Mouse (Mus musculus): ENCODE results near the gene Msi2. TPM values are rescaled to one million over a fixed set of nuclear protein-coding genes. Genes with fewer than 3 reads are reported as not detected.

Gene Msi2
- polyA plus RNA-seq, 1 experiment from 2014 or later = 13.1 TPM

- Histone ChIP-seq H3K9me3 (no peaks in the 10 kb centered on the region), H3K4me1 (peaks cover 56% of the 10 kb centered on the region), H3K4me2 (no peak overlapping the region), H3K9ac (no peak overlapping the region), H3K36me3 (no peaks in the 10 kb centered on the region), H3K4me3 (no peak overlapping the region), H3K27ac (peak overlapping the region; percentile 73), H3K27me3 (no peaks in the 10 kb centered on the region)
- ATAC-seq (ENCODE audit: insufficient number of reproducible peaks, low FRiP score, low TSS enrichment, low read depth) = 0 out of 2 replicates have a peak, but pooled peaks have one; percentile 41
- 5% methylated on average over 8 of the region's 8 CpGs for WGBS
Observed at GRCm38 (mm10) chr11:88594010-88594409, 124.3 kb downstream of the Msi2 start.

GRCm38 (mm10) chr11:88592099-88592498 lies 126.2 kb downstream of the Msi2 start:
- Histone ChIP-seq H3K9me3 (no peaks in the 10 kb centered on the region), H3K9ac (no peak overlapping the region), H3K36me3 (no peaks in the 10 kb centered on the region), H3K27me3 (no peaks in the 10 kb centered on the region), H3K4me2 (no peak overlapping the region), H3K4me3 (no peak overlapping the region), H3K27ac (no peak overlapping the region), H3K4me1 (peaks cover 63% of the 10 kb centered on the region)
- 91% methylated on average over 8 of the region's 8 CpGs for WGBS
- ATAC-seq (ENCODE audit: insufficient number of reproducible peaks, low FRiP score, low TSS enrichment, low read depth) = no peak

DNA sequence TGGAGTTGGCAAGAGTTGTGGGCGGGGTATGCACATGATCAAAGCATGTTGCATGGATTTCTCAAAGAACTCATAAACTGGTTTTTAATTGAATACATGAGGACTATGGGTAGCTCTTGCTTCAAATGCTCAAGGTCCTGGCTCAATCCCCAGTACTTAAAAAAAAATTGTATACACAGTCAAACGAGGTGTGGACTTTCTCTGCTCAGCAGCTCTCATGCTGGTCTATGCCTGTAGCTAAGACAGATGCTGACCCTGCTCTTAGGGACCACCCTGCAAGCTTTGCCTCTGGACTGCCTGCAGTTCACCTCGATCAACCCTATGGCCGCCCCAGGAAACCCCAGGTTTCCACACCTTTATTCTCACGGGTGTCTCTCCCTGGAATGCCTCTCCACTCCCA lies 127.7 kb downstream of the Msi2 start:
- Histone ChIP-seq H3K4me2 (no peak overlapping the region), H3K4me3 (no peak overlapping the region), H3K4me1 (peaks cover 69% of the 10 kb centered on the region), H3K9me3 (no peaks in the 10 kb centered on the region), H3K27me3 (no peaks in the 10 kb centered on the region), H3K36me3 (no peaks in the 10 kb centered on the region), H3K9ac (no peak overlapping the region), H3K27ac (no peak overlapping the region; the same call in 1 of the 2 replicates)
- WGBS = 56% methylated on average over 5 of the region's 5 CpGs
- no peak for ATAC-seq (ENCODE audit: insufficient number of reproducible peaks, low FRiP score, low TSS enrichment, low read depth)

GRCm38 (mm10) chr11:88589641-88590040 lies 128.7 kb downstream of the Msi2 start:
- no peaks in the 10 kb centered on the region for H3K27me3 ChIP-seq
- H3K4me1 ChIP-seq = peaks cover 68% of the 10 kb centered on the region
- H3K4me2 ChIP-seq = no peak overlapping the region
- no peaks in the 10 kb centered on the region for H3K36me3 ChIP-seq
- H3K4me3 ChIP-seq = no peak overlapping the region
- no peak for ATAC-seq (ENCODE audit: insufficient number of reproducible peaks, low FRiP score, low TSS enrichment, low read depth)
- H3K9me3 ChIP-seq = no peaks in the 10 kb centered on the region
- H3K9ac ChIP-seq = no peak overlapping the region
- H3K27ac ChIP-seq = peak overlapping the region; percentile 17; the same call in 1 of the 2 replicates
- 72% methylated on average over 6 of the region's 6 CpGs for WGBS

DNA sequence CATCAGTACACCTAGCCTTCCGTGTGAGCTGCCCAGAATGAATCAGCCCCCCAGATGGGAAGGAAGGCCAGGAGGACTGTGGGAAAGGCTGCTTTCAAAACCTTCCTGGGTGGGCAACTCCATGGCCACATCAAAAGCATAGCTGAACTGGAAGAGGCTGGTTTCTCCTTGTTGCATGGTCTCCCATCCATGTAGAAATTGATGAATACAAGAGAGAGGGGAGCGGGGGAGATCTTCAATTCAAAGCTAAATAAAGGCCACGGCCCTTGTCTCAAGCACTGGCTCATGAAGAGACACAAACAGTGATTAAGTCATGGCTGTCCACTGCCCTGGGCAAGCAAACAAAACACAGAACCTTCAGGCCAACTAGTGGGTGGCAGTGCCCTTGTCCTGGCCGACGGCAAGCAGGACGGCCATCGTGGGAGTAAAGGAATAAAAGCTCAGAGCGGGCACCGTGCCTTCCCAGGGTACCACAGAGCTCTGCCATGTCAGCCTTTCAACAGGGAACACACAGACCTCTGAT lies 129.6 kb downstream of the Msi2 start:
- Histone ChIP-seq H3K27me3 (no peaks in the 10 kb centered on the region), H3K9ac (no peak overlapping the region), H3K4me3 (no peak overlapping the region), H3K4me2 (no peak overlapping the region), H3K27ac (peak overlapping the region; percentile 17; the same call in 1 of the 2 replicates), H3K9me3 (no peaks in the 10 kb centered on the region), H3K4me1 (peaks cover 72% of the 10 kb centered on the region), H3K36me3 (no peaks in the 10 kb centered on the region)
- ATAC-seq (ENCODE audit: insufficient number of reproducible peaks, low FRiP score, low TSS enrichment, low read depth) = no peak
- 77% methylated on average over 9 of the region's 9 CpGs for WGBS

GRCm38 (mm10) chr11:88587710-88588109 lies 130.6 kb downstream of the Msi2 start:
- 69% methylated on average over 5 of the region's 5 CpGs for WGBS
- H3K27ac ChIP-seq = no peak overlapping the region

DNA sequence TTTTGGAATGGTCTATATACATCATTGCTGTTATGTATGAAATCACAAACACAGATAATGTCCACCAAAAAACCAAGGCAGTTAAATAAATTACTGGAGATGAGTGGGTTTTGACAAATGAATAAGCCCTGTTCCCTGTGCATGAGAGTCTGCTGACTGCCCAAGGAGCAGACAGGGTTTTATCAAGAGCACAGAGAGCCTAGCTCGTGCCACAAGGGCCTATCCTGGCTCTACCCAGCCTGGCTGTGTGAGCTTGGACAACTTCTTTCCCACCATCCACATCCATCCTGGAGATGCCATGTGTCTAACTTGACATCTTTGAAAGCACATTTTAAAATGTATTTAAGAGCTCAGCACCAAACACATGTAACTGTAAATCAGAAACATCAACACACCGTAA lies 132.4 kb downstream of the Msi2 start:
- no peak overlapping the region for H3K4me3 ChIP-seq
- ATAC-seq (ENCODE audit: insufficient number of reproducible peaks, low FRiP score, low TSS enrichment, low read depth) = no peak

More at GRCm38 (mm10) chr11:88587710-88588109, 130.6 kb downstream of the Msi2 start:
- ATAC-seq (ENCODE audit: insufficient number of reproducible peaks, low FRiP score, low TSS enrichment, low read depth) = no peak
- H3K9ac ChIP-seq = no peak overlapping the region
- no peak overlapping the region for H3K4me3 ChIP-seq
- no peak overlapping the region for H3K4me2 ChIP-seq
- no peaks in the 10 kb centered on the region for H3K27me3 ChIP-seq
- H3K36me3 ChIP-seq = no peaks in the 10 kb centered on the region
- H3K4me1 ChIP-seq = peaks cover 80% of the 10 kb centered on the region
- no peaks in the 10 kb centered on the region for H3K9me3 ChIP-seq

DNA sequence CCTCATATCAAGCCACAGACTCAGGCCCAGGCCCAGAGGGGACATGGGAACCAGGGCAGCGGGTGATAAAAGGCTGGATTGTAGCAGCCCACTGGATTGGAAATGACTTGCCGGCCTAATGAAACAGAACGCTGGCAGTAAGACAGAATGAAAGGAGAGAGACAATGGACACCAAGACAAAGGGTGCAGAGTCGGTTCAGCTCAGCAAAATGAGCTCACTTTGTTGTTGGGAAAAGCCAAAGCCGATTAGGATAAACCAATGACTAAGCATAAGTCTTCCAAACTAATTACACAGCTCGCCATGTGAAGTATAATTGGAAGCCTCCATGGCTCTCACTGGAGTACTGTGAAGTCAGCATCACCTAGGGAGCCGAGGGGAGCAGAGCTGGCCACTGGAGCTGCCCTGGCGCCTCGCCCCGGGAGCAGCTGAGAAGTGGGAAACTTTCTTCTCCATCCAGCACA lies 133.1 kb downstream of the Msi2 start:
- H3K27ac ChIP-seq = peak overlapping the region; percentile 74
- H3K4me1 ChIP-seq = peaks cover 84% of the 10 kb centered on the region
- no peak overlapping the region for H3K4me2 ChIP-seq
- no peaks in the 10 kb centered on the region for H3K9me3 ChIP-seq
- H3K4me3 ChIP-seq = no peak overlapping the region
- no peak for ATAC-seq (ENCODE audit: insufficient number of reproducible peaks, low FRiP score, low TSS enrichment, low read depth)
- no peaks in the 10 kb centered on the region for H3K36me3 ChIP-seq
- no peaks in the 10 kb centered on the region for H3K27me3 ChIP-seq
- H3K9ac ChIP-seq = no peak overlapping the region
- WGBS = 24% methylated on average over 10 of the region's 10 CpGs

More for the DNA sequence above, 132.4 kb downstream of the Msi2 start:
- Histone ChIP-seq H3K36me3 (no peaks in the 10 kb centered on the region), H3K9me3 (no peaks in the 10 kb centered on the region), H3K27me3 (no peaks in the 10 kb centered on the region), H3K4me2 (no peak overlapping the region), H3K9ac (no peak overlapping the region), H3K4me1 (peaks cover 87% of the 10 kb centered on the region), H3K27ac (no peak overlapping the region)
- 49% methylated on average over 2 of the region's 2 CpGs for WGBS

DNA sequence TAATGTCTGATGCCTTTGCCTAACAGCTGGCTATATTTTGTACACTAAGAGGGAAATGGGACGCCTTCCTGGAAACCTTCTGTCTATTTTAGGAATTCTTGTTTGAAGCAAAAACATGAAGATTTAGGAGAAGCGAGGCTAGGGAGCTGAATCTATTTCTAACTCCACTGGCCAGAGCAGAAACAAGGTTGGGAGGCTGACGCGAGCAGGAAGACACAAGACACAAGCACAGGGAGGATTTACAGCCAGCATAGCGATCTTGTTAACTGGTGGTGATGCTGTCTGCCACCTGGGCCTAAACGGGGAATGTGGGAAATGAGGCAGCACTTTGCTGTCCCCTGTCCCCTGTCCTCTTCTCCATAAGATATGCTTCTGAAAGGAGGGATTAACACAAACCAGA lies 134.4 kb downstream of the Msi2 start:
- peaks cover 77% of the 10 kb centered on the region for H3K4me1 ChIP-seq
- H3K4me3 ChIP-seq = no peak overlapping the region
- 32% methylated on average over 6 of the region's 6 CpGs for WGBS
- no peak for ATAC-seq (ENCODE audit: insufficient number of reproducible peaks, low FRiP score, low TSS enrichment, low read depth)
- no peaks in the 10 kb centered on the region for H3K27me3 ChIP-seq
- no peak overlapping the region for H3K9ac ChIP-seq
- no peak overlapping the region for H3K4me2 ChIP-seq
- no peaks in the 10 kb centered on the region for H3K36me3 ChIP-seq
- peak overlapping the region; percentile 61 for H3K27ac ChIP-seq
- H3K9me3 ChIP-seq = no peaks in the 10 kb centered on the region

DNA sequence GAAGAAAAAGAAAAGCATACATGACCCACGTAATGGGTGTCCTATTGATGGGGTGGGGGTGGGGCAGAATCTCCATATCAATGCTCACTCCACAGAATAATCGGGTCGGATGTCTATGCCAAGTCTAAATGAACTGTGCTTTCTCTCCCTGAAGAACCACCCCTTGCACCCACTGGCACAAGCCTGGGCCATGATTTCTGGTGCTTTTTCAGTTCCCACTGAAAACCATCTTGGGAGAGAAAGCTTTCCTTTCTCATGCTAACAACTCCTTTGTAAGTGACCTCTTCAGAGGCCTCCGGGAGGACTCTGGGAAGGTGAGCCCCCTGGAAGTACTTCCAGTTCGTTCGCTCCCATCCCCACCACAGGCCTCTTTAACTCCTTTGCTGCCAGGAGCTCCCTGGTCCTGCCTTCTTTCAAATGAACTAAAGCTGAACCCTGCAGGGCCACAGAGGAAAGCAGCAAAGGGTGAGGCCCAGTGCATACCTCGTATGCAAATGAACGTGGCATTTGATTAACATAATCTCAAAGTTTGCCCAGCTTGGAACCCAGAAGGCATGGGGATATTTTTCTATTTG lies 135.0 kb downstream of the Msi2 start:
- H3K27me3 ChIP-seq = no peaks in the 10 kb centered on the region
- no peak overlapping the region for H3K4me3 ChIP-seq
- 0 out of 2 replicates have a peak overlapping the region, but pooled peaks have one; percentile 18 for H3K27ac ChIP-seq
- H3K9me3 ChIP-seq = no peaks in the 10 kb centered on the region
- H3K9ac ChIP-seq = no peak overlapping the region
- H3K4me2 ChIP-seq = no peak overlapping the region
- H3K36me3 ChIP-seq = no peaks in the 10 kb centered on the region
- no peak for ATAC-seq (ENCODE audit: insufficient number of reproducible peaks, low FRiP score, low TSS enrichment, low read depth)
- 21% methylated on average over 8 of the region's 8 CpGs for WGBS
- peaks cover 74% of the 10 kb centered on the region for H3K4me1 ChIP-seq

DNA sequence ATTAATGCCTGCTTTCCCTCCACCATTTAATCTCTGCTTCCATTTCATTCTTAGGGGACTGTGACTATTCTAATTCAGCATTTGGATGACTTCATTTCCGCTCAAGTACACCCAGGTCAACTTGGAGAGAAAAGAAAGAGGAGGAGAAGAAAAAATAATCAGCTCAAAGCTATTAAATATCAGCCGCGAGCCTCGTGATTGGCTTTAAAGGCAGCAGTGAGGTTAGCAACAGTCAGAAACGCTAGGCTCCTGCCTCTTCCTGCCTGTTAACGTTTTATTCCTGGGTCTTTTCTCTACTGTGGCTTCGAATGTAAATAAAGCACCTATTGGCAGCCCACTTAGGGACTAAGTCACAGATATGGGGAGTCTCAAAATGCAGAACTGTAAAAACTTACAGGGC lies 135.5 kb downstream of the Msi2 start:
- Histone ChIP-seq H3K9ac (no peak overlapping the region), H3K4me3 (no peak overlapping the region), H3K4me2 (0 out of 2 replicates have a peak overlapping the region, but pooled peaks have one; percentile 19), H3K36me3 (no peaks in the 10 kb centered on the region), H3K4me1 (peaks cover 69% of the 10 kb centered on the region), H3K27me3 (no peaks in the 10 kb centered on the region), H3K27ac (peak overlapping the region; percentile 57), H3K9me3 (no peaks in the 10 kb centered on the region)
- 13% methylated on average over 7 of the region's 7 CpGs for WGBS
- no peak for ATAC-seq (ENCODE audit: insufficient number of reproducible peaks, low FRiP score, low TSS enrichment, low read depth)

DNA sequence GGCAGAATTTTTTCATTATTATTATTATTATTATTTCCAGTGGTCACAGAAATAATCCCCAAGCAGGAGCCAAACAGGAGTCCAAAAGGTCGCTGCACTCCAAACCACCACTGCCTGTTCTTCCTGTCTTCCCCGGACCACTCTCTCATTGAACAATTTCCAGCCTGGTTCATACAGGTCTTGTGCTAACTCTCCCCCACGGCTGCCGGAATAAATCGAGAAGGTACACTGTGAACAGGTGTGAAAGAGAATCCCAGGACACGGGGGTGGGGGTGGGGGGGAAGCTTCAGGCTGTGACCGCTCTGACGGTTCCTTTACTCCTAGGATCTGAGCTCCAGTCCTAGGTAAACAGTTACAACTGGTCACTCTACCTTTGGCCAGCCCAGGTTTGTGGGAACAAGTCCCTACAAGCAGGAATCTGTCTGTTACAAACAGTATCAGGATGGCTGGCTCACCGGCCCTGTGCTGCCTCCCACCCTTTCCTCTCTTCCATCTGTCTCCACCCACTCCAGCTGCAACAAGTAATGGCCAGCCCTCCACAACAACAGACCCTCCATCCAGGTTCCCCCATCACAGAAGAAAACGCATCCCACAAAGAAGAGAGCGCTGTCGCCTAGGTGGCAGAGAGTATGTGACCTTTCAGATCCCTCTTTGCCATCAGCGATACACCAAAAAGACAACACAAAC lies 136.1 kb downstream of the Msi2 start:
- 0 out of 2 replicates have a peak overlapping the region, but pooled peaks have one; percentile 19 for H3K4me2 ChIP-seq
- H3K4me3 ChIP-seq = no peak overlapping the region
- 18% methylated on average over 13 of the region's 13 CpGs for WGBS
- no peaks in the 10 kb centered on the region for H3K36me3 ChIP-seq
- peaks cover 67% of the 10 kb centered on the region for H3K4me1 ChIP-seq
- no peak overlapping the region for H3K9ac ChIP-seq
- H3K27ac ChIP-seq = peak overlapping the region; percentile 57
- no peak for ATAC-seq (ENCODE audit: insufficient number of reproducible peaks, low FRiP score, low TSS enrichment, low read depth)
- no peaks in the 10 kb centered on the region for H3K9me3 ChIP-seq
- no peaks in the 10 kb centered on the region for H3K27me3 ChIP-seq
